Mouse (Mus musculus): ENCODE measurements around the gene Rxfp2.

DNA sequence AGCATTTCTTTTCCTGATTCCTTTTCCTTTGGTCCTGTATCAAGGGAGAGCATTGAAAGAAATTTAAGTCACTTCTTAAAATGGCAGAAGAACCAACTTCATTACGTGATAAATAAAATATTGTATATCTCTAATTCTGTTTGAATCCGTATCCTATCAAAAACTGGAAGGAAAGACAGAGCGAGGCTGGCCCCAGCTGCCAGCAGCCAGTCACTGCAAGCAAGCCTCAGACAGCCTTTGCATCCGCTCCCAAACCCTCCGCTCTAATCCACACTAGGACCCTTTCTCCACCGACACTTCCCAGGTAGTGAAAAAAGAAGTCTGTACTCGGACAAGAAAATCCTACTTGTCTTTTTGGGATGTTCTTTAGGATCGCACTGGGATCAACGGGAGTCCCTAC, 803 bp upstream of the Rxfp2 start:
- no peak for TF ChIP-seq EP300 (IDR thresholded peaks at IDR 0.05; ENCODE audit: low read depth)
- TF ChIP-seq CTCF (IDR thresholded peaks at IDR 0.05; ENCODE audit: low read depth) = no peak

All from heart, postnatal 0 days (tissue).